Comparison of ENCODE assay signal across 14 mouse cellular contexts in the genomic region with DNA sequence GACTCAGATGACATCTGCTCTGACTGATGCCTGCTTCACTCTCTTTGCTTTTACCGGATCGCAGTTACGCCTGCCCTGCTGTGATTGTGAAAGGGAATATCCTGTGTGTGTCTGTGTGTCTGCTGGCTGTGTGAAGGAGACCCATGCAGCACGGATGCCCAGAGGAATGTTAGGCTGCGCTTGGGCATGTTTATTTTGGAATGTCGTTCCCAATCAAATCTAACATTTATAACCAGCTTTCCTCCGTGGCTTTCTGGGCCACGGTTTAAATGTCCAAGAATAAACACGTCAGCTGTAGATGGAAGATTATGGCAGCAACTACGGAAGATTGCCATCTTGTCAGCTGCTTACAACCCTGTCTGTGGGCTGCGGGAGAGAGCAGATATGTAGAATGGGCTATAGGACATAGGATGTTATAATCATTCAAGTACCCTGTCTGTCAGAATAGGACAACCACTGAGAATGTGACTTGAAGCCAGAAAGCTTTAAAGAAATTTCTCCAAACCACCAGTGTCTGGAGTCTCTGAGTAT.
DNase-seq lines count a peak whose midpoint lies in the region; ATAC-seq and TF ChIP-seq lines count a peak whose summit lies in the region.
"Had no signal": no experiment of that assay in that cellular context is flagged by ENCODE, and none has a peak within 500 bp of the region (broad histone marks: within the 10 kb centered on the region; RNA-seq: fewer than 3 reads in every experiment).

No protein-coding gene starts in this region.

- 0 out of 2 replicates have a peak overlapping the region, but pooled peaks have one; percentile 20 for H3K9ac ChIP-seq in heart, postnatal 0 days (replicated peaks; ENCODE audit: low read depth, low read length)
- H3K9ac ChIP-seq in midbrain, embryonic 11.5 days (ENCODE audit: low read length) = no peak overlapping the region
- H3K9ac ChIP-seq in midbrain, embryonic 14.5 days (replicated peaks; ENCODE audit: low read length) = no peak overlapping the region
- H3K9ac ChIP-seq: forebrain, embryonic 13.5 days had no signal

- H3K9me3 ChIP-seq in heart, postnatal 0 days (replicated peaks; ENCODE audit: control insufficient read depth, low read length) = no peaks in the 10 kb centered on the region
- H3K9me3 ChIP-seq in midbrain, embryonic 11.5 days (ENCODE audit: control insufficient read depth, low read length) = no peaks in the 10 kb centered on the region
- H3K9me3 ChIP-seq in midbrain, embryonic 14.5 days (ENCODE audit: control insufficient read depth, low read length) = no peaks in the 10 kb centered on the region
- H3K9me3 ChIP-seq: forebrain, embryonic 13.5 days had no signal

- H3K4me3 ChIP-seq in heart, postnatal 0 days (ENCODE audit: low read depth, low read length) = no peak overlapping the region
- no peak overlapping the region for H3K4me3 ChIP-seq in midbrain, embryonic 11.5 days (ENCODE audit: low read depth, low read length)
- H3K4me3 ChIP-seq in midbrain, embryonic 14.5 days (replicated peaks; ENCODE audit: low read depth, low read length) = no peak overlapping the region
- H3K4me3 ChIP-seq: forebrain, embryonic 13.5 days had no signal

- H3K27ac ChIP-seq in heart, postnatal 0 days (ENCODE audit: low read depth) = no peak overlapping the region
- no peak overlapping the region for H3K27ac ChIP-seq in midbrain, embryonic 11.5 days (ENCODE audit: low read depth, low read length)
- H3K27ac ChIP-seq in midbrain, embryonic 14.5 days (replicated peaks; ENCODE audit: low read depth, low read length) = no peak overlapping the region
- H3K27ac ChIP-seq: forebrain, embryonic 13.5 days had no signal

- no peak overlapping the region for H3K4me2 ChIP-seq in heart, postnatal 0 days (ENCODE audit: low read depth, low read length)
- no peak overlapping the region for H3K4me2 ChIP-seq in midbrain, embryonic 11.5 days
- no peak overlapping the region for H3K4me2 ChIP-seq in midbrain, embryonic 14.5 days (ENCODE audit: low read length)
- H3K4me2 ChIP-seq: forebrain, embryonic 13.5 days had no signal

- TF ChIP-seq EP300 in heart, postnatal 0 days (IDR thresholded peaks at IDR 0.05; ENCODE audit: low read depth) = no peak

- 35% methylated on average over 11 of the region's 11 CpGs for WGBS in heart, postnatal 0 days
- 73% methylated on average over 11 of the region's 11 CpGs for WGBS in midbrain, embryonic 11.5 days
- 68% methylated on average over 11 of the region's 11 CpGs for WGBS in midbrain, embryonic 14.5 days

- no peaks in the 10 kb centered on the region for H3K27me3 ChIP-seq in heart, postnatal 0 days (ENCODE audit: control insufficient read depth, insufficient read depth, low read length)
- H3K27me3 ChIP-seq in midbrain, embryonic 11.5 days (ENCODE audit: control insufficient read depth, insufficient read depth, low read length) = no peaks in the 10 kb centered on the region
- no peaks in the 10 kb centered on the region for H3K27me3 ChIP-seq in midbrain, embryonic 14.5 days (ENCODE audit: control insufficient read depth, insufficient read depth, low read length)
- H3K27me3 ChIP-seq: forebrain, embryonic 13.5 days had no signal

- no peak for DNase-seq in cerebellum, adult 8-10 months
- DNase-seq in heart, postnatal 0 days (ENCODE audit: low spot score) = no peak
- DNase-seq in heart, postnatal 4 days = no peak
- peak; percentile 87 for DNase-seq in midbrain, embryonic 11.5 days (ENCODE audit: low spot score, missing footprints)
- no peak for DNase-seq in midbrain, embryonic 14.5 days
- DNase-seq in retina, embryonic 14.5 days (ENCODE audit: low spot score) = peak; percentile 9
- no peak for DNase-seq in layer of hippocampus, postnatal 14 days (ENCODE audit: low spot score in 2 of 2)
- DNase-seq: heart, postnatal 10 days; liver; lung, adult 2 months; thymus, postnatal 25 days had no signal

- ATAC-seq in cerebellum, adult (ENCODE audit: insufficient number of reproducible peaks, low FRiP score, low TSS enrichment) = 0 out of 2 replicates have a peak, but pooled peaks have one; percentile 20
- ATAC-seq in heart, postnatal 0 days (ENCODE audit: insufficient read depth, low read depth) = no peak
- ATAC-seq in midbrain, embryonic 11.5 days (ENCODE audit: low FRiP score) = no peak
- no peak for ATAC-seq in midbrain, embryonic 14.5 days (ENCODE audit: low FRiP score, low TSS enrichment)
- ATAC-seq: activated CD4-positive, CD25-positive, alpha-beta regulatory T cell, adult 4 months; forebrain, embryonic 13.5 days had no signal

- no peak for TF ChIP-seq CTCF in heart, postnatal 0 days (IDR thresholded peaks at IDR 0.05; ENCODE audit: low read depth)

- no peaks in the 10 kb centered on the region for H3K36me3 ChIP-seq in heart, postnatal 0 days (replicated peaks; ENCODE audit: control insufficient read depth, insufficient read depth, low read length)
- no peaks in the 10 kb centered on the region for H3K36me3 ChIP-seq in midbrain, embryonic 11.5 days (ENCODE audit: control insufficient read depth, insufficient read depth, low read length)
- H3K36me3 ChIP-seq in midbrain, embryonic 14.5 days (ENCODE audit: control insufficient read depth, insufficient read depth, low read length) = no peaks in the 10 kb centered on the region

- 0 out of 2 replicates have a peak, but pooled peaks cover 3% of the 10 kb centered on the region for H3K4me1 ChIP-seq in heart, postnatal 0 days (ENCODE audit: control insufficient read depth, insufficient read depth)
- no peaks in the 10 kb centered on the region for H3K4me1 ChIP-seq in midbrain, embryonic 11.5 days (ENCODE audit: control insufficient read depth, insufficient read depth, low read length)
- H3K4me1 ChIP-seq in midbrain, embryonic 14.5 days (ENCODE audit: control insufficient read depth, insufficient read depth, low read length) = no peaks in the 10 kb centered on the region
- H3K4me1 ChIP-seq: forebrain, embryonic 13.5 days had no signal

Comparison
In these comparisons a context has a peak if more than half of its experiments do, and no peak if none do; other contexts are left out.
1. DNase-seq: peak in midbrain, embryonic 11.5 days (single experiment) and retina, embryonic 14.5 days (single experiment); none in cerebellum, adult 8-10 months (single experiment), heart, postnatal 0 days (single experiment), heart, postnatal 4 days (single experiment), midbrain, embryonic 14.5 days (single experiment) and layer of hippocampus, postnatal 14 days (0 of 2).